Mouse (Mus musculus) G1E (cell line): ENCODE measurements at regions not wholly inside any gene's neighbourhood (a gene's known extent, or its start where the extent isn't known, plus 50 kb on each side); places are given as distances from the start of the nearest gene placed in this dataset.
A peak's percentile ranks its signal among the peaks of the same experiment; 100 is the strongest.

Experiments used
- ATAC-seq: 2 replicates; pipeline ENCODE4 v1.8.0; 2016; ENCODE audit warnings: mild to moderate bottlenecking; ENCODE audit not compliant: insufficient number of reproducible peaks, poor library complexity, low FRiP score, severe bottlenecking; ENCODE audit errors: extremely low read depth
- DNase-seq: peaks from one replicate; pipeline ENCODE4 v3.0.0; 2012; ENCODE audit warnings: low spot score
- H3K27me3 ChIP-seq: 2 replicates; pipeline ENCODE4 v1.6.1; 2012; ENCODE audit warnings: mild to moderate bottlenecking, low read length, inconsistent platforms; ENCODE audit not compliant: insufficient read depth
- H3K36me3 ChIP-seq: replicated peaks from 2 replicates; pipeline ENCODE3; 2012; ENCODE audit warnings: mild to moderate bottlenecking, inconsistent platforms
- H3K4me1 ChIP-seq: 2 replicates; pipeline ENCODE4 v1.6.1; 2012; ENCODE audit warnings: low read depth, low read length, inconsistent platforms, mixed read lengths; ENCODE audit not compliant: insufficient read depth
- H3K4me3 ChIP-seq: 2 replicates; pipeline ENCODE4 v1.5.1; 2012; ENCODE audit warnings: low read depth, mild to moderate bottlenecking, inconsistent platforms, low read length, moderate library complexity, mixed read lengths
- H3K9me3 ChIP-seq: replicated peaks from 2 replicates; pipeline ENCODE4 v1.6.1; 2012; ENCODE audit warnings: inconsistent platforms
- CTCF ChIP-seq: IDR thresholded peaks from 2 replicates; pipeline ENCODE4 v1.5.1; 2012; ENCODE audit warnings: low read depth, low read length, inconsistent platforms, mixed read lengths
- GATA1 ChIP-seq: IDR thresholded peaks from 2 replicates; pipeline ENCODE4 v1.6.1; 2012; ENCODE audit warnings: borderline replicate concordance, low read length, inconsistent platforms, mixed read lengths
- GATA2 ChIP-seq: IDR thresholded peaks from 2 replicates; pipeline ENCODE4 v1.6.1; 2012; ENCODE audit warnings: low read depth, low read length, inconsistent platforms, borderline replicate concordance
- POLR2AphosphoS5 ChIP-seq: IDR thresholded peaks from 2 replicates; pipeline ENCODE4 v1.6.1; 2012; ENCODE audit warnings: low read depth, low read length, inconsistent platforms; ENCODE audit not compliant: insufficient replicate concordance
- TAL1 ChIP-seq: conservative IDR thresholded peaks from 2 replicates; pipeline ENCODE4 v1.6.1; 2012; ENCODE audit warnings: low read depth, low read length, inconsistent platforms, mixed read lengths

DNA sequence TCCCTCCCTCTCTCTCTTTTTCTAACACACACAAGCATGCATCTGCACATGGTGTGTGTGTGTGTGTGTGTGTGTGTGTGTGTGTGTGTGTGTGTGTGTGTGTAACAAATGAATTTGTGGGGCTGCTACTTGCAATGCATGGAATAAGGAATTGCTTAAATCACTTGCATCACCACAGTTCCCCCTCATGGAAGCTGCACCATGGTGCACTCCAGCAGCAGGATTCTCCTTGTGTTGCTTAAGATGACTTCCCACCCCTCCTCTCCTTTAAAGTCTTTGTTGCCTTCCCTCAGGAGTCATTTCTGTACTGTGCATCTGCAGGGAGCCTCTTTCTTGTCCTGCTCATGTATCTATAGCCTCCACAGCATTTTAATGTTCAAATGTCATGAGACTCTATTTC is 402.5 kb downstream of the Nova1 start:
- Histone ChIP-seq H3K27me3 (no peaks in the 10 kb centered on the region), H3K4me1 (peaks cover 30% of the 10 kb centered on the region), H3K36me3 (no peaks in the 10 kb centered on the region), H3K9me3 (no peaks in the 10 kb centered on the region), H3K4me3 (no peak overlapping the region)
- ATAC-seq (no peak), DNase-seq (no peak)
- TF ChIP-seq TAL1 (no peak), GATA2 (no peak), GATA1 (no peak), POLR2AphosphoS5 (no peak), CTCF (no peak)

GRCm38 (mm10) chr12:46405674-46406073 is 413.1 kb downstream of the Nova1 start:
- Histone ChIP-seq H3K9me3 (no peaks in the 10 kb centered on the region), H3K36me3 (no peaks in the 10 kb centered on the region), H3K27me3 (no peaks in the 10 kb centered on the region), H3K4me1 (peaks cover 14% of the 10 kb centered on the region), H3K4me3 (peak overlapping the region; percentile 13; the same call in 1 of the 2 replicates)
- ATAC-seq, result peak; percentile 99
- DNase-seq, result peak; percentile 69
- no peak for TF ChIP-seq GATA1
- TF ChIP-seq TAL1, result peak; percentile 93
- TF ChIP-seq GATA2, result peak; percentile 30; the same call in 1 of the 2 replicates
- TF ChIP-seq POLR2AphosphoS5, result no peak
- no peak for TF ChIP-seq CTCF

DNA sequence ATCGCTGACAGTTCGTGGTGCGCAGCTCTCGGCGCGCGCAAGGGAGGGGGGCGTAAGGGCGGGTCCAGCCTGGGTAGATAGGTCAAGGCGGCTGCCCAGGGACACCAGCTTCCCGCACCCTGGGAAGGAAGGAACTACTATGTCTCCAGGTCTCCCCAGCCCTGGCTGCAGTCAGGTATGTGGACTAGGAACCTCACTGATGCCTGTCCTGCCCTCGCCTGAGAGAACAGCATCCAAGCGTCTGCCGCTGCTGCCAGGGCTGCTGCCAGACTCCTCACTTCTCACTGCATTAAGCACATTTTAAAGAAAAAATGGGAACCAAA is 419.1 kb downstream of the Nova1 start:
- Histone ChIP-seq H3K4me1 (peaks cover 7% of the 10 kb centered on the region), H3K4me3 (no peak overlapping the region), H3K36me3 (no peaks in the 10 kb centered on the region), H3K27me3 (peaks cover 12% of the 10 kb centered on the region), H3K9me3 (no peaks in the 10 kb centered on the region)
- TF ChIP-seq POLR2AphosphoS5, result no peak
- TF ChIP-seq GATA1, result no peak
- no peak for TF ChIP-seq GATA2
- no peak for TF ChIP-seq TAL1
- TF ChIP-seq CTCF, result no peak
- DNase-seq, result no peak
- no peak for ATAC-seq

- Histone ChIP-seq H3K9me3 (no peaks in the 10 kb centered on the region), H3K4me1 (peaks cover 6% of the 10 kb centered on the region; the same call in 1 of the 2 replicates), H3K36me3 (no peaks in the 10 kb centered on the region), H3K27me3 (peaks cover 12% of the 10 kb centered on the region), H3K4me3 (no peak overlapping the region)
- no peak for ATAC-seq
- TF ChIP-seq GATA2 (no peak), POLR2AphosphoS5 (no peak), GATA1 (no peak), TAL1 (no peak), CTCF (no peak)
- DNase-seq, result no peak
These were observed 419.7 kb downstream of the Nova1 start for GRCm38 (mm10) chr12:46398875-46399652.

DNA sequence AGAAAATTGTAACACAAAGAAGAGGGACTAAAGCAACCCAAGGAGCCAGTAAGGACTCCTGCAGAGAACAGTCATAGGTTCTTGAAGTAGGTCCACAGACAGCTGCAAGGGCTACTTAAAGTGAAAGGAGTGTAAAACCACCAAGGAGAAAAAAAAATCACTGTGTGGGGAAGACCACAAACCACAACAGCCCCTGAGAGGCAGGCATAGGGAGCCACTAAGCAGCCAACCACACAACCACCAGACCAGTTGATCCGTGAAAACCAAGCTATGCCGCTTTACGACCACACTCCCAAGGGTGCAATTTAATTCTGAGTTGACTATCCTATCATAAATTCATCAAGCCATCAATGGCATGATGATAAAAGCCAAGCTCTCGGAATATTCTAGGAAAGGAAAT is 423.5 kb downstream of the Nova1 start:
- no peak for DNase-seq
- ATAC-seq, result 0 out of 2 replicates have a peak, but pooled peaks have one; percentile 38
- Histone ChIP-seq H3K36me3 (no peaks in the 10 kb centered on the region), H3K4me1 (peaks cover 6% of the 10 kb centered on the region; the same call in 1 of the 2 replicates), H3K4me3 (no peak overlapping the region), H3K27me3 (peaks cover 12% of the 10 kb centered on the region), H3K9me3 (no peaks in the 10 kb centered on the region)
- TF ChIP-seq GATA2 (no peak), TAL1 (no peak)

DNA sequence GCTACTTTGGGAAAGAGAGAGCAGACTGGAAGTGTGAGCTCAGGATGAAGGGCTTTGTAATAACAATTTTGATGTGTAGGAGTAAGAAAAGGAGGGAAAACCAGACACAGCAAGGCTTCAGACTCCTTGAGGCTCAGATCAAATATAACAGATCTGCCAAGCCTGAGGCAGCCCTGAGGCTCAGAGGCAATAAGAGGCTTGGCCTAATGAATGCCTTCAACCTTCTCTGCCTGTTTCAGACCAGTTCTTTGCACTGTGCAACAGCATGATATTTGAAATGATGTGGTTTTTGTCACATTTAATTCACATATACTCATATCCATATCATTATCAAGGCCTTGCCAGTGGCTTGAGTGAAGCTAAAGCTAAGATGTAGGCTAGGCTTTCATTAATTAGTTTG is 425.0 kb downstream of the Nova1 start:
- ATAC-seq (no peak), DNase-seq (no peak)
- Histone ChIP-seq H3K4me1 (peaks cover 6% of the 10 kb centered on the region; the same call in 1 of the 2 replicates), H3K9me3 (no peaks in the 10 kb centered on the region), H3K4me3 (no peak overlapping the region), H3K36me3 (no peaks in the 10 kb centered on the region), H3K27me3 (peaks cover 3% of the 10 kb centered on the region; the same call in 1 of the 2 replicates)
- no peak for TF ChIP-seq GATA1
- TF ChIP-seq POLR2AphosphoS5, result no peak
- no peak for TF ChIP-seq GATA2
- TF ChIP-seq TAL1, result no peak
- no peak for TF ChIP-seq CTCF
